Mouse (Mus musculus) layer of hippocampus, adult 9-10 months (tissue): ENCODE results near the gene Tacc2.
"Not testable (repeated sequence)": the region's sequence is repeated elsewhere in the genome, so short reads cannot be mapped to it uniquely, and the experiment has no call there.

Experiments used
- DNase-seq: peaks from one replicate; pipeline ENCODE4 v3.0.0; 2022; ENCODE audit warnings: low spot score

The Tacc2 gene

GRCm38 (mm10) chr7:130653036-130653555 lies 75.9 kb downstream of the Tacc2 start:
- DNase-seq = no peak

DNA sequence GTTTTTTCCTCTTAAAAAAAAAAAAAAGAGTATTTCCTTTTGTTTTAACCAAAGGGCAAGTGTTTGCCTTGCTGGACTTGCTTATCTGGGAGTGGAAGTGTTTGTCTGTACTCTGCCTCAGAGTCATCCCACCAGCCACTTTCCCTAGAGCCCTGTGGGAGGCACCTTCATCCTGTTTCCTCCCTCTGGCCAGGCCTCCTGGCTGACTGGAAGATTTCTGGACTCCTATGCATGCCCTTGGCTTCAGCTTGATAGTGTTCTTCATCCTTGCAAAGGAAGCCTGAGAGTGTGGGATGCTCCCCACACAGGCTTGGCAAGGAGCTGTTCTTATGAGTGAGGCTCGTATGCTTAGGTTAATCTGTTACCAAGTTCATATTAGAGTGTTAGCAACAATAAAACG lies 77.3 kb downstream of the Tacc2 start:
- no peak for DNase-seq

GRCm38 (mm10) chr7:130656965-130657364 lies 79.7 kb downstream of the Tacc2 start:
- no peak for DNase-seq

DNA sequence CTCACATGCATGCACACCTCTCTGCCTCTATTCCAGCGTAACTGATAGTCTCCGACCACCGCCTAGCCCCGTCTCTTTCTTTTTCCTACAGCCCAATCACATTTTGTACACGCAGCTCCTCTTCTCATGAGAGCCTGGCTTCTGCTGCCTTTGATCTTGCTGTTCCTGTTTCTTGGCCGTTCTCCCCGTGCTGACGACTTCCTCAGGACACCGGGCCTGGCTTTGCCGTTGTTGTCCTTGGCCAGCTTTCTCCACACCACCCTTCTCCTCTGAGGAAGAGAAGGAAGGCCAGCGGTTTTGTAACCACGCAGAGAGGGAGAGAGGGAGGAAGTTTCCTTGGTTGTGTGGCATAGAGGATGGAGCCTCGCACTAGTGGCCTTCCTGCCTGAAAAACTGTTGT lies 80.5 kb downstream of the Tacc2 start:
- no peak for DNase-seq

DNA sequence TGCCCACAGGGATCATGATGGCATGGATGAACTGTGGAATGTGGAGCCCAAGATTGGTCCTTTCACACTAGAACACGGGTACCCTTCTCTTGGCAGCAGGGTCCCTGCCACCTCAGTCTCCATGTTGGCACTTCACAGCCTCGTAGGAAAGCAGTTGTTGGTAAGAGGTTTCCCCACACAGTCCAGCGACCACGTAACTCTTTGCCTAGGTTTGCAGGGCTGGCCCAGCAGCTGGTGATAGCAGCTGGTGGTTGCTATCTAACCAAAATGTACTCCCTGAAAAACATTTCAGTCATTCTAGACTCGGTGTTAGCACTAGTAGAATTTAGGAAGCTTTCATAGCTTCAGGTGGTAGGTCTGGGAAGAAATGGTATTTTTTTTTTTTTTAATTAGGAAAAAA lies 81.9 kb downstream of the Tacc2 start:
- DNase-seq = no peak

GRCm38 (mm10) chr7:130662250-130662649 lies 85.0 kb downstream of the Tacc2 start:
- DNase-seq = no peak

- DNase-seq = no peak
These were observed 85.6 kb downstream of the Tacc2 start for GRCm38 (mm10) chr7:130662869-130663268.

GRCm38 (mm10) chr7:130664037-130664436 lies 86.8 kb downstream of the Tacc2 start:
- no peak for DNase-seq

DNA sequence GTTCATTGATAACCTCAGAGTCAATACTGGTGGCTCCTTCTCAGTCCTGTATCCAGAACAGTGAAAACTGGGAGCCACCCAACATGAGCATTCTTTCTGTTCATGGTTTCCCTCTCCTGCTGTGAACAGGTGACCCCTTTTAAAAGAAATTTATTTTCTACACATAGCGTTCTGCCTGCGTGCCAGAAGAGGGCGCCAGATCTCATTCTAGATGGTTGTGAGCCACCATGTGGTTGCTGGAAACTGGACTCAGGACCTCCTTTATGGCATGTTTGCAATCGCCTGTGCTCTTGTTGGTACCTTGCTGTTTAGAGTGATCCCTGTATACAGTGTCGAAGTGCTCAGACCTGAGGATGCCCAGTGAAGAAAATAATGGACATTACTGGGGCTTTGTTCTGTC lies 87.4 kb downstream of the Tacc2 start:
- DNase-seq = no peak

- no peak for DNase-seq
These were observed 88.1 kb downstream of the Tacc2 start for GRCm38 (mm10) chr7:130665358-130665757.

GRCm38 (mm10) chr7:130668013-130668412 lies 90.8 kb downstream of the Tacc2 start:
- not testable (repeated sequence) for DNase-seq

GRCm38 (mm10) chr7:130668729-130669281 lies 91.6 kb downstream of the Tacc2 start:
- no peak for DNase-seq

DNA sequence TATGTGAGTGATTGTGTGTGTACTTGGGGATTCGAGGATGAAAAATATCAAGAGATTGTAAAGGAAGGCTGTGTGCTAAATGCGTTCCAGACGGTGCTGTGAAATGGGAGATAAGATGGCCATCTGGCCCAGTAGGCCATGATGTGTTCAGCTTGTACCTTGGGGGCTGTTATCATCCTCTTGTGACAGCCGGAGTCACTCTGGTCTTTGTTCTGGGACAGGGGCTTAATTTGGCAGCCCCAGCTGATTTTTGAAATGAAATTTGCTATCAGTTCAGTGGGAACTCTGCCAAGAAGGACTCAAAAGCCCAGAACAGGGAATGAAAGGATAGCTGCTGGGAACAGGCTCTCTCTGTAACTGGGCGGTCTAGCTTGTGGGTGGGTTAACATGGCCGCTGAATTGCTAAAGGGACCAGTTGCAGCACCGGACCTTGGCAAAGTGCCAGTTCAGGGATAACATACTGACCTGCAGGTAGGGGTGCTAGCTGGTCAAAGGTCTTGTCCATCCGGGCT lies 92.2 kb downstream of the Tacc2 start:
- DNase-seq = no peak

DNA sequence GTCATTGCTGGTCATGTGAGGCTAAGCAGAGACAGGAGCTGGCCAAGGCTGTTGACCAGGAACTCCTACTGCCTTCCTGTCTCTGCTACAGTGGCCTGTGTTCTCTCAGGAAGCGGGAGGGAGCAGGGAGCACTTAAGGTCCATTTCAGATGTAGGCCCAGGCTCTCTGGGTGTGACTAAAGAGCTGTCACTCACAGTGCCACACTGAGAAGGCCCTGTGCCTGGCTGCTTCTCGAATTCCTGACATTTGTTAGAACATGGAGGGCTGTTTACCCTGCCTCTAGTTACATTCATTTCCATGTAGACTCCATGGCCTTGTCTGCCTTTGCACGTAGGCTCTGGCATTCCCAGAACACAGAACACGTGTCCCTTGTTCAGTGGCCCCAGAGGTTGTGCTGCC lies 93.1 kb downstream of the Tacc2 start:
- DNase-seq = no peak

- no peak for DNase-seq
These were observed 94.1 kb downstream of the Tacc2 start for GRCm38 (mm10) chr7:130671301-130671700.

GRCm38 (mm10) chr7:130673169-130674033 lies 96.2 kb downstream of the Tacc2 start:
- DNase-seq = no peak

GRCm38 (mm10) chr7:130674526-130674925 lies 97.3 kb downstream of the Tacc2 start:
- no peak for DNase-seq

DNA sequence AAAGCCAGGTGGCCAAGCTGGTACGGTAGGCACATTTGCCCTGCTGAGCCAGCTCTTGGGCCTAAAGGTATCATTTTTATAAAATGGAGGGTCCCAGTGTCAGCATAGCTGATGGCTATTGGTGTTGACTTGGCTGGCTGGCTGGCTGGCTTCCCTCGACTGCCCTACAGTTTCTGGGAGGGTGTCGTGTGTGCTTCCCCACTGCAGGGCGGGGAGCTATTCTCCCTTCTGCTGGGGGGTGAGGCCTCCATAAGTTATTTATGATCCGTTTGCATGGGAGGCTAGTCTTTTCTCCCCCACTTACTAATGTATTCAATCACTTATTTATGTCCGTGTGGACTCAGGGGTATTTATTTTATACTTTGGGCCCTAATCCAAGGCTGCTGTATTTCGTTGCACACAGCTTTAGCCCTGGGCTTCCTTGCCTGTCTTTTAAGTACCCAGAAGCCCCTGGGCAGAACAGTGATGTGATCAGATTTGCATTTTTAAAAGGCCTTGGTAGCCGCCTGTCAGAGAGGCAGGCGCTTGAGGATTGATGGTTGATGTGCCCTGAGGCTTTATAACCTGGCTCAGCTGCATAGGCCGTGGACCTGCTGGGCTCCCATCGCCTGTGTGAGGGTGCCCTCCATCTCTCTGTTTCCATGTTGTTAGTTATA lies 99.8 kb downstream of the Tacc2 start:
- no peak for DNase-seq

GRCm38 (mm10) chr7:130677541-130678274 lies 100.5 kb downstream of the Tacc2 start:
- no peak for DNase-seq

GRCm38 (mm10) chr7:130678414-130678813 lies 101.2 kb downstream of the Tacc2 start:
- DNase-seq = no peak

DNA sequence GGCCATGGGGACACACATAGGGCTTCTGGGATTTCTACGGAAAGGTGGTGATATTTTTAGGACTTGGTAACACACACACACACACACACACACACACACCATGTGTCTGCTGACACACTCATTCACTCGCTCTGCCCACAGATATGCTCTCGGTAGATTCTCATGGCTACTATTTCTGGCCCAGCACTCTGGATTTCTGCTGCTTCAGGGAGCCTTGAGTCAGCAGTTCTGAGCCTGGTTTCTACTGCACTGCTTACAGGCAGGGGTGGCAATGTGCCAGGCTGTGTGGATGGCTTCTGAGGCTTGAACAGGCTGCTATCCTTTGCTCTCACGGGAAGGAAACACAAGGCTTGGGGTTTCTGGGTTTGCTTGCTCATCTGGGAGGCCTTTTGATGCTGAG lies 104.6 kb downstream of the Tacc2 start:
- peak; percentile 40 for DNase-seq

GRCm38 (mm10) chr7:130688601-130689000 lies 111.4 kb downstream of the Tacc2 start:
- no peak for DNase-seq
